ENCODE assay signal across 17 mouse cellular contexts in the genomic region with DNA sequence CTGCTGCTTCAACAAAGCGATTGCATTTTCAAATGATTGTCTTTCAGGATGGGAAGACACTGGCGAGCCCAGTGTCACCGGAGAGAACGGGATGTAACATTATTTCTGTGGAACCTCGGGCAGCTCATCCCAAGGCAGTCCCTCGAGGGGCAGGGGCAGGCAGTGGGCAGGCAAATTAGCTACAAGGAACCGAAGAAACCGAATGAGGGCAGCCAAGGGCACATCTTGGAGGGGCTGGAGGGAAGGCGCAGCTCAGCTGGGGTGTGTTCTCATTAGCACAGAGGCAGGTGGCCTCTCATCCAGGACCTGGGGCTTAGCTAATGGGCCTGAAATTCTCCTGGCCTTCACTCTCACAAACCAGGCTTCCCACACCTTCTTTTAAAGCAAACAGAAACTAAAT.
DNase-seq lines count a peak whose midpoint lies in the region; ATAC-seq and TF ChIP-seq lines count a peak whose summit lies in the region.
"Had no signal": no experiment of that assay in that cellular context is flagged by ENCODE, and none has a peak within 500 bp of the region (broad histone marks: within the 10 kb centered on the region; RNA-seq: fewer than 3 reads in every experiment).

No protein-coding gene starts in this region.

- H3K9ac ChIP-seq in forebrain, embryonic 14.5 days (ENCODE audit: low read length), result 0 out of 2 replicates have a peak overlapping the region, but pooled peaks have one; percentile 21
- no peak overlapping the region for H3K9ac ChIP-seq in hindbrain, embryonic 15.5 days
- peak overlapping the region; percentile 47 for H3K9ac ChIP-seq in neural tube, embryonic 13.5 days
- H3K9ac ChIP-seq in liver, postnatal 0 days (replicated peaks), result no peak overlapping the region

- no peak for TF ChIP-seq EP300 in liver, postnatal 0 days (IDR thresholded peaks at IDR 0.05; ENCODE audit: low read depth)

- DNase-seq in heart, embryonic 10.5 days (ENCODE audit: low spot score), result no peak
- no peak for DNase-seq in heart, adult 18-20 months
- DNase-seq in forebrain, embryonic 14.5 days (ENCODE audit: low spot score), result no peak
- no peak for DNase-seq in liver, postnatal 0 days
- DNase-seq in heart, adult 11 months, result no peak
- DNase-seq: adrenal gland, adult 8-10 months; B cell, adult 2 months; cerebellum, adult 11-12 months; heart, postnatal 4 days; kidney, postnatal 10 days; lung, postnatal 14 days; right cerebral cortex, postnatal 4 days had no signal

- H3K9me3 ChIP-seq in heart, embryonic 10.5 days, result no peaks in the 10 kb centered on the region
- no peaks in the 10 kb centered on the region for H3K9me3 ChIP-seq in forebrain, embryonic 14.5 days (replicated peaks; ENCODE audit: control insufficient read depth, low read length)
- H3K9me3 ChIP-seq in hindbrain, embryonic 15.5 days, result no peaks in the 10 kb centered on the region
- H3K9me3 ChIP-seq in neural tube, embryonic 13.5 days, result no peaks in the 10 kb centered on the region
- no peaks in the 10 kb centered on the region for H3K9me3 ChIP-seq in liver, postnatal 0 days (ENCODE audit: low read length)
- H3K9me3 ChIP-seq: embryonic facial prominence, embryonic 10.5 days; megakaryocyte, embryonic 14.5 days had no signal

- H3K27me3 ChIP-seq in heart, embryonic 10.5 days (ENCODE audit: insufficient read depth, poor library complexity, severe bottlenecking), result peaks cover 8% of the 10 kb centered on the region; the same call in 1 of the 2 replicates
- H3K27me3 ChIP-seq in forebrain, embryonic 14.5 days (replicated peaks; ENCODE audit: control insufficient read depth, insufficient read depth, low read length), result no peaks in the 10 kb centered on the region
- no peaks in the 10 kb centered on the region for H3K27me3 ChIP-seq in hindbrain, embryonic 15.5 days
- H3K27me3 ChIP-seq in neural tube, embryonic 13.5 days, result no peaks in the 10 kb centered on the region
- no peaks in the 10 kb centered on the region for H3K27me3 ChIP-seq in liver, postnatal 0 days (ENCODE audit: insufficient read depth, low read length)

- no peaks in the 10 kb centered on the region for H3K36me3 ChIP-seq in heart, embryonic 10.5 days
- H3K36me3 ChIP-seq in forebrain, embryonic 14.5 days (ENCODE audit: control insufficient read depth, insufficient read depth, low read length), result no peaks in the 10 kb centered on the region
- no peaks in the 10 kb centered on the region for H3K36me3 ChIP-seq in hindbrain, embryonic 15.5 days
- H3K36me3 ChIP-seq in neural tube, embryonic 13.5 days, result no peaks in the 10 kb centered on the region
- no peaks in the 10 kb centered on the region for H3K36me3 ChIP-seq in liver, postnatal 0 days (replicated peaks; ENCODE audit: insufficient read depth, low read length)
- H3K36me3 ChIP-seq: embryonic facial prominence, embryonic 10.5 days had no signal

- H3K27ac ChIP-seq in heart, embryonic 10.5 days, result 0 out of 2 replicates have a peak overlapping the region, but pooled peaks have one; percentile 12
- no peak overlapping the region for H3K27ac ChIP-seq in forebrain, embryonic 14.5 days (ENCODE audit: low read depth, low read length)
- H3K27ac ChIP-seq in hindbrain, embryonic 15.5 days (replicated peaks), result peak overlapping the region; percentile 51; the same call in 1 of the 2 replicates
- peak overlapping the region; percentile 77 for H3K27ac ChIP-seq in neural tube, embryonic 13.5 days (replicated peaks)
- H3K27ac ChIP-seq in liver, postnatal 0 days (ENCODE audit: low read depth), result no peak overlapping the region
- H3K27ac ChIP-seq: embryonic facial prominence, embryonic 10.5 days had no signal

- TF ChIP-seq CTCF in liver, postnatal 0 days (IDR thresholded peaks at IDR 0.05; ENCODE audit: low read depth), result no peak

- ATAC-seq in forebrain, embryonic 14.5 days, result no peak
- no peak for ATAC-seq in hindbrain, embryonic 15.5 days (ENCODE audit: low FRiP score, low read depth)
- no peak for ATAC-seq in neural tube, embryonic 13.5 days (ENCODE audit: low read depth)
- ATAC-seq in liver, postnatal 0 days, result no peak
- ATAC-seq: intestine, postnatal 0 days had no signal

- H3K4me2 ChIP-seq in forebrain, embryonic 14.5 days (ENCODE audit: low read length), result no peak overlapping the region
- H3K4me2 ChIP-seq in hindbrain, embryonic 15.5 days, result no peak overlapping the region
- H3K4me2 ChIP-seq in neural tube, embryonic 13.5 days, result no peak overlapping the region
- H3K4me2 ChIP-seq in liver, postnatal 0 days (ENCODE audit: low read depth, low read length), result no peak overlapping the region

- H3K4me1 ChIP-seq in heart, embryonic 10.5 days, result peaks cover 14% of the 10 kb centered on the region
- H3K4me1 ChIP-seq in forebrain, embryonic 14.5 days (ENCODE audit: control insufficient read depth, insufficient read depth, low read length), result peaks cover 22% of the 10 kb centered on the region
- H3K4me1 ChIP-seq in hindbrain, embryonic 15.5 days (replicated peaks), result peaks cover 52% of the 10 kb centered on the region
- H3K4me1 ChIP-seq in neural tube, embryonic 13.5 days (replicated peaks), result peaks cover 73% of the 10 kb centered on the region
- no peaks in the 10 kb centered on the region for H3K4me1 ChIP-seq in liver, postnatal 0 days (ENCODE audit: insufficient read depth)
- H3K4me1 ChIP-seq: megakaryocyte, embryonic 14.5 days had no signal

- WGBS in heart, embryonic 10.5 days, result 59% methylated on average over 9 of the region's 9 CpGs
- WGBS in forebrain, embryonic 14.5 days, result 57% methylated on average over 9 of the region's 9 CpGs
- WGBS in hindbrain, embryonic 15.5 days, result 13% methylated on average over 9 of the region's 9 CpGs
- 24% methylated on average over 9 of the region's 9 CpGs for WGBS in neural tube, embryonic 13.5 days
- 51% methylated on average over 9 of the region's 9 CpGs for WGBS in liver, postnatal 0 days (ENCODE audit: insufficient replicate concordance)

- no peak overlapping the region for H3K4me3 ChIP-seq in heart, embryonic 10.5 days
- no peak overlapping the region for H3K4me3 ChIP-seq in forebrain, embryonic 14.5 days (ENCODE audit: low read depth, low read length)
- no peak overlapping the region for H3K4me3 ChIP-seq in hindbrain, embryonic 15.5 days
- H3K4me3 ChIP-seq in neural tube, embryonic 13.5 days, result no peak overlapping the region
- H3K4me3 ChIP-seq in liver, postnatal 0 days (ENCODE audit: low read depth, low read length), result no peak overlapping the region
- H3K4me3 ChIP-seq: embryonic facial prominence, embryonic 10.5 days; megakaryocyte, embryonic 14.5 days had no signal

Comparison
In these comparisons a context has a peak if more than half of its experiments do, and no peak if none do; other contexts are left out.
1. H3K27ac ChIP-seq: peak in heart, embryonic 10.5 days (single experiment), hindbrain, embryonic 15.5 days (single experiment) and neural tube, embryonic 13.5 days (single experiment); none in forebrain, embryonic 14.5 days (single experiment) and liver, postnatal 0 days (single experiment).
2. H3K9ac ChIP-seq: peak in forebrain, embryonic 14.5 days (single experiment) and neural tube, embryonic 13.5 days (single experiment); none in hindbrain, embryonic 15.5 days (single experiment) and liver, postnatal 0 days (single experiment).